In genomic region chr8:12930290-12930689, GRCm38 (mm10) we compare ENCODE assay signal across 10 mouse cellular contexts. TPM values are rescaled to one million over a fixed set of nuclear protein-coding genes. Genes with fewer than 3 reads are reported as not detected.
A peak's percentile ranks its signal among the peaks of the same experiment; 100 is the strongest.
DNase-seq lines count a peak whose midpoint lies in the region; ATAC-seq and TF ChIP-seq lines count a peak whose summit lies in the region.
"Had no signal": no experiment of that assay in that cellular context is flagged by ENCODE, and none has a peak within 500 bp of the region (broad histone marks: within the 10 kb centered on the region; RNA-seq: fewer than 3 reads in every experiment).

No protein-coding gene starts in this region.

- 10% methylated on average over 5 of the region's 5 CpGs for WGBS in lung, postnatal 0 days

- TF ChIP-seq CTCF in lung, postnatal 0 days (IDR thresholded peaks at IDR 0.05) = no peak

- H3K9ac ChIP-seq in lung, postnatal 0 days (replicated peaks; ENCODE audit: low read depth) = no peak overlapping the region
- H3K9ac ChIP-seq: midbrain, embryonic 12.5 days had no signal

- 0 out of 2 replicates have a peak, but pooled peaks have one; percentile 34 for ATAC-seq in common myeloid progenitor, adult 5-6 weeks (replicated peaks; ENCODE audit: low read depth, poor library complexity, severe bottlenecking)
- ATAC-seq in lung, postnatal 0 days = peak; percentile 34
- ATAC-seq in granulocyte monocyte progenitor cell, adult 5-6 weeks (replicated peaks; ENCODE audit: poor library complexity, severe bottlenecking) = no peak

- DNase-seq in adrenal gland, adult 2 months = peak; percentile 50
- DNase-seq in adrenal gland, postnatal 25 days = no peak
- peak; percentile 50 for DNase-seq in kidney, adult 18-20 months
- DNase-seq in lung, postnatal 0 days (ENCODE audit: low spot score) = peak; percentile 71
- no peak for DNase-seq in frontal cortex, postnatal 10 days (ENCODE audit: low spot score in 2 of 2)
- DNase-seq in left cerebral cortex, adult 9 months (ENCODE audit: low spot score in 2 of 2) = no peak

- H3K27ac ChIP-seq in lung, postnatal 0 days (ENCODE audit: low read length) = peak overlapping the region; percentile 59; the same call in 1 of the 2 replicates

- no peaks in the 10 kb centered on the region for H3K9me3 ChIP-seq in lung, postnatal 0 days (ENCODE audit: low read length)
- H3K9me3 ChIP-seq: midbrain, embryonic 12.5 days had no signal

- TF ChIP-seq EP300 in lung, postnatal 0 days (IDR thresholded peaks at IDR 0.05) = peak; percentile 78

- H3K4me1 ChIP-seq in lung, postnatal 0 days (ENCODE audit: insufficient read depth, low read depth, low read length) = peaks cover 8% of the 10 kb centered on the region

- no peaks in the 10 kb centered on the region for H3K27me3 ChIP-seq in lung, postnatal 0 days (replicated peaks; ENCODE audit: insufficient read depth, low read length)

- no peak overlapping the region for H3K4me3 ChIP-seq in lung, postnatal 0 days (ENCODE audit: low read depth, low read length)
- H3K4me3 ChIP-seq: erythroblast, embryonic 14.5 days; midbrain, embryonic 12.5 days had no signal

- H3K4me2 ChIP-seq in lung, postnatal 0 days (replicated peaks; ENCODE audit: low read depth, low read length) = peak overlapping the region; percentile 41
- H3K4me2 ChIP-seq: midbrain, embryonic 12.5 days had no signal

- no peaks in the 10 kb centered on the region for H3K36me3 ChIP-seq in lung, postnatal 0 days (ENCODE audit: insufficient read depth, low read length)
- H3K36me3 ChIP-seq: midbrain, embryonic 12.5 days had no signal

RNA-seq across cellular contexts. Expression of gene Mcf2l, which starts 56.7 kb away (rescaled TPM):
- 10 to 100 TPM; 24.0 to 25.4 TPM for total RNA-seq in adrenal gland, adult 2 months (2021)
- polyA plus RNA-seq in adrenal gland, adult 2 months (2012; rRNA removed) = 9.6 and 12.4 TPM in 2 replicates
- total RNA-seq in adrenal gland, postnatal 25 days (2021) = 26.9 and 27.1 TPM in 2 replicates
- 4.3 and 7.9 TPM in 2 replicates for total RNA-seq in common myeloid progenitor, adult 5-6 weeks (2017)
- polyA plus RNA-seq in lung, postnatal 0 days (2015; fragmentation: Nextera tagmentation; extraction: Ambion mirVana) = 12.9 and 16.8 TPM in 2 replicates
- total RNA-seq in granulocyte monocyte progenitor cell, adult 5-6 weeks (2014; fragmentation: Nextera tagmentation) = 19.5 and 19.8 TPM in 2 replicates
- 16.2 and 16.4 TPM in 2 replicates for total RNA-seq in granulocyte monocyte progenitor cell, adult 5-6 weeks (2017)

Comparison
In these comparisons a context has a peak if more than half of its experiments do, and no peak if none do; other contexts are left out.
1. DNase-seq: peak in adrenal gland, adult 2 months (single experiment), kidney, adult 18-20 months (single experiment) and lung, postnatal 0 days (single experiment); none in adrenal gland, postnatal 25 days (single experiment), frontal cortex, postnatal 10 days (0 of 2) and left cerebral cortex, adult 9 months (0 of 2).